Mouse (Mus musculus) liver, adult (tissue): ENCODE results near the gene Kctd7.

Experiments used
- GATA4 ChIP-seq: IDR thresholded peaks from 2 replicates; pipeline ENCODE4 v1.6.1; 2014; ENCODE audit warnings: mild to moderate bottlenecking, low read length; ENCODE audit not compliant: insufficient replicate concordance

The Kctd7 gene

DNA sequence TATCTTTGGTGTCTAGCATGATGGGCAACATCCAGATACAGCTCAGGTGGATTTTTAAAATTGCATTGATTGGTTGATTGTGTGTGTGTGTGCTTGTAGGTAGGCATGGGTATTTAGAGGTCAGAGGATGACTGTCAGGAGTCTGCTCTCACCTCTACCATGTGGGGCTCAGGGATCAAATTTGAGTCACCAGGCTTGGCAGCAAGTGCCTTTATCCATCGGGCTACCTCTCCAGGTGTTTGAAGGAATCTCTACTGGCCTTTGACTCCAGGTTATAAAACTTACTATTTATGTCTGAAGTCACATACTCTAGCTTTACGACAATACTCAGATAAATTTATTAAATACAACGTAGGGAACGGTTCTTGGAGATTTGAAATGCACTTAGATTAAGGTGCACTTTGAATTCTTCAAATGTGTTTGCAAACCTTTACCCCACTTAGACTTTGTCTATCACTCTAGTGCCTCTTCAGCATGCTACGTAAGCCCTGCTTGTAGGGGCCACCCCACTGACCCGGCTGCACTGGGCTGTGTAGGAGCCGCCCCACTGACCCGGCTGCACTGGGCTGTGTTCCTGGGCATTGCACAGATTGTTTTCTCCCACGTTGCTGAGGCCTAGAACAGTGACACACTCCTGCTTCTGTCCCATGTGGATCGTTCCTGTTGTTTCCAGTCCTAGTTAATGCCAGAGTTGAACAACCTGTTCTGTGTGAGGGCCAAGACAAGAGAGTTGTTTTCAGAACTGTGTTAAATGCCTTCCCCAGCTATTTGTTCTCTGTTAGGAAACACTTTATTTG, 55.8 kb downstream of the Kctd7 start:
- no peak for TF ChIP-seq GATA4

DNA sequence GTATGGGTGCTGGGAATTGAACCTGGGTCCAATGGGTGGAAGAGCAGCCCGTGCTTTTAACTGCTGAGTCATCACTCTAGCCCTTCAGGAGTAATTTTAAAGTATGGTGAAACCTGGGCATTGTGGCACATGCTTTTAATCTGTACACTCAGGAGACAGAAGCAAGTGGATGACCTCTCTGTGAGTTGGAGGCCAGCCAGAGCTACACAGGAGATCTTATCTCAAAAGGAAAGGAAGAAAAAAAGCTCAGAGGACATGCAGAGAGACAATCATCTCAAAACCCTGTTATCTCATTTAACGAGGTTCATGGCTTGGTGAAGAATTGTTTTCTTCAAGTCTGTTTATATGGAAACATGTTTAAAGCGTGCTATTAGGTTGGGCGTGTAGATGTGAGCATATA, 59.3 kb downstream of the Kctd7 start:
- no peak for TF ChIP-seq GATA4

DNA sequence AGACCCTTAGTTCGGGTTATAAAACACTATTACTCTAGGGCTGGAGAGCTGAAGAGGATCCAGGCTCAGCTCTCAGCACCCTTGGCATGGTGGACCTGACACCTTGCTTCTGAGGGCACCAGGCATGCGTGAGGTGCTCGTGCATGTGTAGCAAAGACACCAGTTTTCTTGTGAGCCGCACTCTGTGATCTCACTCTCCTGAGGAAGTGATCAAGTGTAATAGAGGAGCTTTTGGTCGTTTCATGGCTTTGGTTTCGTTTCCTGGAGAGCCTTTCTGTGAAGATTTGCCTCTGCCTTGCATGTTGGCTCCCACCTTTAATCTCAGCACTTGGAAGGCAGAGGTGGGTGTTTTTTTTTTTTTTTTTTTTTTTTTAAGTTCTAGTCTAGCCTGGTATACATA, 59.9 kb downstream of the Kctd7 start:
- no peak for TF ChIP-seq GATA4
